Comparison of ENCODE assay signal across 8 mouse cellular contexts in the genomic region with DNA sequence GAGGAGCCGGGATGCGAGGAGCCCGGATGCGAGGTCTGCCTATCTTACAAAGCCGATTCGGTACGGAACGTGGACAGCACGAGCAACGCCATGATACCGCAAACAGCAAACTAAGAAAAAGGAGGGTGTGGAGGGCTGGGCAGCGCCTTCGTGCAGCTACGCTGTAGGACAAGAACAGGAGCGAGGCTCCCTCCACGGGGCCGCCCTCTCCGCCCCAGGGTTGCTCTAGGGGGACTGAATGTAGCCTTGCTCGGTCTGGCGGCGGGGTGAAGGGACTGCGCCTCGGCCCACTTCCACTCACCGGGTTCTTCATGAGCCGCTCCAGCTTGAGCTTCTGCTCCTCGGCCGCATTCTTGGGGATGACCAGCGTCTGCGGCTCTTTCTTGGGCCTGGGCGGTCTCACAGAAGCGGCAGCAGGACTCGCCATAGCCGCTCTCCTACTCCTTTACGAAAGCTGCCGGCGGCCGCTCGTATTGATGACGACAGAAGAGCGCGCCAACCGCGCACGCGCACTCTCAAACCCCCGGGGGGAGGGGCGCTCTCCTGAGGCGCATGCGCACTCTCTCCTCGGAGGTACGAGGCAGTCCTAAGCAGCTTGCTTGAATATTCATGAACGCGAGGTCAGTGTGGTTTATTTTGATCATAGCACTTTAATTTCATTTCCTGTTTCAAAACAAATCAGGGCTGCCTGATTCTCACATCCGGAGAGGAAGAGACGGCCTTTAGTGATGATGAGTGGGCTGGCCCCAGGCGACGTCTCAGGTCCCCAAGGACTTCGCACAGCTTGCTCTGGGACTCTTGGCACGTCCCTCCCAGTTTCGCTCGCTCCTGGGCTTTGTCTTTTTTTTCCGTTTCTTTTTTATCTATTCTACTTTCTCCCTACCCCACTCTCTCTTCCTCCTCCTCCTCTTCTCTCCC. TPM values are rescaled to one million over a fixed set of nuclear protein-coding genes. Genes with fewer than 3 reads are reported as not detected.
DNase-seq lines count a peak whose midpoint lies in the region; ATAC-seq and TF ChIP-seq lines count a peak whose summit lies in the region.

Gene Prkrip1 (minus strand): TSS at position 490 of the 918 bp plus-strand sequence.

- DNase-seq in CD8-positive naive resting alpha-beta T cell, adult 2 months (ENCODE audit: low read depth in 2 of 2, low spot score in 2 of 2): peak; percentile 93 to 94
- peak; percentile 92 for DNase-seq in c-Kit-positive CD71-negative TER-119-negative erythroid progenitor cells, embryonic 14.5 days (ENCODE audit: low read depth)
- peak; percentile 96 for DNase-seq in forebrain, embryonic 10.5 days (ENCODE audit: extremely low spot score, low spot score)
- peak; percentile 93 to 95 for DNase-seq in kidney, postnatal 25 days
- peak; percentile 88 to 91 (median 89) for DNase-seq in liver, embryonic 14.5 days (ENCODE audit: low read depth in 3 of 3, low spot score in 3 of 3)
- DNase-seq in neural tube, embryonic 11.5 days (ENCODE audit: low spot score): peak; percentile 98
- DNase-seq in stomach, postnatal 0 days (ENCODE audit: low spot score): peak; percentile 96

- TF ChIP-seq CTCF in liver, embryonic 14.5 days (IDR thresholded peaks at IDR 0.05; ENCODE audit: low read depth): 0 out of 2 replicates have a peak, but pooled peaks have one; percentile 6
- no peak for TF ChIP-seq CTCF in stomach, postnatal 0 days (IDR thresholded peaks at IDR 0.05; ENCODE audit: low read depth)

- H3K4me2 ChIP-seq in heart, embryonic 15.5 days: peak within 1 kb of the TSS; percentile 90
- H3K4me2 ChIP-seq in liver, embryonic 14.5 days (ENCODE audit: low read depth): peak within 1 kb of the TSS; percentile 92
- H3K4me2 ChIP-seq in neural tube, embryonic 11.5 days (ENCODE audit: low read depth): peak within 1 kb of the TSS; percentile 93
- H3K4me2 ChIP-seq in stomach, postnatal 0 days (replicated peaks; ENCODE audit: low read depth): peak within 1 kb of the TSS; percentile 84

- WGBS in forebrain, embryonic 10.5 days: under 1% methylated on average over 62 of the region's 62 CpGs
- WGBS in heart, embryonic 15.5 days: under 1% methylated on average over 62 of the region's 62 CpGs
- WGBS in liver, embryonic 14.5 days (ENCODE audit: insufficient replicate concordance): under 1% methylated on average over 62 of the region's 62 CpGs
- WGBS in neural tube, embryonic 11.5 days: under 1% methylated on average over 62 of the region's 62 CpGs
- under 1% methylated on average over 62 of the region's 62 CpGs for WGBS in stomach, postnatal 0 days

- peaks cover 24% of the 10 kb centered on the region for H3K4me1 ChIP-seq in forebrain, embryonic 10.5 days
- peaks cover 12% of the 10 kb centered on the region for H3K4me1 ChIP-seq in heart, embryonic 15.5 days (replicated peaks)
- H3K4me1 ChIP-seq in liver, embryonic 14.5 days (replicated peaks; ENCODE audit: control insufficient read depth in 2 of 2, insufficient read depth in 2 of 2, low read length in 1 of 2): peaks cover 6 to 8% of the 10 kb centered on the region in 2 experiments; a peak in 3 of 4 replicates
- peaks cover 6% of the 10 kb centered on the region for H3K4me1 ChIP-seq in neural tube, embryonic 11.5 days (ENCODE audit: control insufficient read depth, insufficient read depth, low read length)
- H3K4me1 ChIP-seq in stomach, postnatal 0 days (replicated peaks; ENCODE audit: control insufficient read depth, insufficient read depth): no peaks in the 10 kb centered on the region

- peak within 1 kb of the TSS; percentile 93 for H3K27ac ChIP-seq in forebrain, embryonic 10.5 days
- H3K27ac ChIP-seq in heart, embryonic 15.5 days: peak within 1 kb of the TSS; percentile 80
- H3K27ac ChIP-seq in liver, embryonic 14.5 days: peak within 1 kb of the TSS; percentile 69
- peak within 1 kb of the TSS; percentile 54; the same call in 1 of the 2 replicates for H3K27ac ChIP-seq in neural tube, embryonic 11.5 days (ENCODE audit: low read depth, low read length)
- H3K27ac ChIP-seq in stomach, postnatal 0 days (replicated peaks): peak within 1 kb of the TSS; percentile 77

- TF ChIP-seq EP300 in liver, embryonic 14.5 days (IDR thresholded peaks at IDR 0.05; ENCODE audit: low read depth): no peak
- no peak for TF ChIP-seq EP300 in stomach, postnatal 0 days (optimal IDR thresholded peaks at IDR 0.05)

- peak within 1 kb of the TSS; percentile 79 for H3K9ac ChIP-seq in heart, embryonic 15.5 days
- peak within 1 kb of the TSS; percentile 92 for H3K9ac ChIP-seq in liver, embryonic 14.5 days (replicated peaks)
- peak within 1 kb of the TSS; percentile 88 for H3K9ac ChIP-seq in neural tube, embryonic 11.5 days (ENCODE audit: low read length)
- peak within 1 kb of the TSS; percentile 94 for H3K9ac ChIP-seq in stomach, postnatal 0 days (ENCODE audit: low read length)

- no peaks in the 10 kb centered on the region for H3K27me3 ChIP-seq in forebrain, embryonic 10.5 days (ENCODE audit: poor library complexity, severe bottlenecking)
- no peaks in the 10 kb centered on the region for H3K27me3 ChIP-seq in heart, embryonic 15.5 days
- H3K27me3 ChIP-seq in liver, embryonic 14.5 days (ENCODE audit: control insufficient read depth, insufficient read depth, low read length): no peaks in the 10 kb centered on the region
- no peaks in the 10 kb centered on the region for H3K27me3 ChIP-seq in neural tube, embryonic 11.5 days (ENCODE audit: control insufficient read depth, insufficient read depth, low read length)
- H3K27me3 ChIP-seq in stomach, postnatal 0 days (ENCODE audit: control insufficient read depth, insufficient read depth, low read length): no peaks in the 10 kb centered on the region

- H3K36me3 ChIP-seq in forebrain, embryonic 10.5 days (replicated peaks): peaks cover 39% of the 10 kb centered on the region
- H3K36me3 ChIP-seq in heart, embryonic 15.5 days: peaks cover 35% of the 10 kb centered on the region
- H3K36me3 ChIP-seq in liver, embryonic 14.5 days (replicated peaks; ENCODE audit: control insufficient read depth, insufficient read depth, low read depth): peaks cover 28% of the 10 kb centered on the region
- H3K36me3 ChIP-seq in neural tube, embryonic 11.5 days (ENCODE audit: control insufficient read depth, insufficient read depth, low read length): peaks cover 18% of the 10 kb centered on the region
- peaks cover 18% of the 10 kb centered on the region for H3K36me3 ChIP-seq in stomach, postnatal 0 days (ENCODE audit: control insufficient read depth, insufficient read depth, low read length)

- H3K9me3 ChIP-seq in forebrain, embryonic 10.5 days: 0 out of 2 replicates have a peak, but pooled peaks cover 8% of the 10 kb centered on the region
- no peaks in the 10 kb centered on the region for H3K9me3 ChIP-seq in heart, embryonic 15.5 days (replicated peaks)
- H3K9me3 ChIP-seq in liver, embryonic 14.5 days (ENCODE audit: control insufficient read depth, low read length): no peaks in the 10 kb centered on the region
- H3K9me3 ChIP-seq in neural tube, embryonic 11.5 days (ENCODE audit: control insufficient read depth, low read length): no peaks in the 10 kb centered on the region
- H3K9me3 ChIP-seq in stomach, postnatal 0 days (ENCODE audit: control insufficient read depth, low read length): no peaks in the 10 kb centered on the region

- peak within 1 kb of the TSS; percentile 95 for H3K4me3 ChIP-seq in forebrain, embryonic 10.5 days
- peak within 1 kb of the TSS; percentile 69 for H3K4me3 ChIP-seq in heart, embryonic 15.5 days
- H3K4me3 ChIP-seq in liver, embryonic 14.5 days (ENCODE audit: insufficient read depth in 1 of 2, low read depth in 2 of 2, low read length in 2 of 2): peak within 1 kb of the TSS; percentile 83 to 93
- peak within 1 kb of the TSS; percentile 97 for H3K4me3 ChIP-seq in neural tube, embryonic 11.5 days (ENCODE audit: low read depth, low read length)
- peak within 1 kb of the TSS; percentile 92 for H3K4me3 ChIP-seq in stomach, postnatal 0 days (ENCODE audit: low read depth, low read length)

- peak; percentile 90 for ATAC-seq in heart, embryonic 15.5 days (replicated peaks; ENCODE audit: insufficient number of reproducible peaks, insufficient read depth, low FRiP score, low read depth)
- peak; percentile 92 for ATAC-seq in liver, embryonic 14.5 days (ENCODE audit: insufficient read depth)
- peak; percentile 70 for ATAC-seq in neural tube, embryonic 11.5 days (ENCODE audit: insufficient read depth, low FRiP score, low TSS enrichment)
- peak; percentile 90 for ATAC-seq in stomach, postnatal 0 days (ENCODE audit: low FRiP score, low TSS enrichment)

RNA-seq across cellular contexts. Expression of gene Prkrip1, which starts in this region (rescaled TPM):
- 62.3 and 69.2 TPM in 2 replicates for polyA plus RNA-seq in forebrain, embryonic 10.5 days (2016; fragmentation: Nextera tagmentation; extraction: Ambion mirVana)
- 33.6 and 34.6 TPM in 2 replicates for polyA plus RNA-seq in heart, embryonic 15.5 days (2015; fragmentation: Nextera tagmentation; extraction: Ambion mirVana)
- polyA plus RNA-seq in liver, embryonic 14.5 days (2012; rRNA removed): 5.6 and 16.0 TPM in 2 replicates
- polyA plus RNA-seq in liver, embryonic 14.5 days (2014; fragmentation: Nextera tagmentation; extraction: Ambion mirVana): 25.0 and 32.2 TPM in 2 replicates
- 76.5 and 76.8 TPM in 2 replicates for polyA plus RNA-seq in neural tube, embryonic 11.5 days (2014; fragmentation: Nextera tagmentation; extraction: Ambion mirVana)
- 30.6 and 34.1 TPM in 2 replicates for polyA plus RNA-seq in stomach, postnatal 0 days (2015; fragmentation: Nextera tagmentation; extraction: Ambion mirVana)

Comparison
In these comparisons a context has a peak if more than half of its experiments do, and no peak if none do; other contexts are left out.
1. Peak in every context shown above with its lines: DNase-seq, ATAC-seq, H3K4me3 ChIP-seq and H3K27ac ChIP-seq.